Mouse (Mus musculus) heart, postnatal 14 days (tissue): ENCODE results near the gene Map3k10. TPM values are rescaled to one million over a fixed set of nuclear protein-coding genes. Genes with fewer than 3 reads are reported as not detected.
"Not testable (repeated sequence)": the region's sequence is repeated elsewhere in the genome, so short reads cannot be mapped to it uniquely, and the experiment has no call there.

Experiments
- DNase-seq, 2 experiments: peaks; one replicate each; pipeline ENCODE4 v3.0.0; 2021 to 2022
- intact Hi-C: fragments of 180-260 bp; cut with DNase I; formaldehyde crosslinking; loops from one replicate; pipeline ENCODE4 v1.15.1; 2025
- total RNA-seq, 2 experiments: library from RNA; stranded (reverse); gene quantifications; 2 replicates each; pipeline ENCODE4 v1.2.3; 2021

The Map3k10 gene
- total RNA-seq, 2 experiments from 2014 or later: 17.0 to 22.4 TPM

GRCm38 (mm10) chr7:27657824-27658395 is 16.5 kb downstream of the Map3k10 start:
- DNase-seq: no peak
- intact Hi-C loops: no loop called here

DNA sequence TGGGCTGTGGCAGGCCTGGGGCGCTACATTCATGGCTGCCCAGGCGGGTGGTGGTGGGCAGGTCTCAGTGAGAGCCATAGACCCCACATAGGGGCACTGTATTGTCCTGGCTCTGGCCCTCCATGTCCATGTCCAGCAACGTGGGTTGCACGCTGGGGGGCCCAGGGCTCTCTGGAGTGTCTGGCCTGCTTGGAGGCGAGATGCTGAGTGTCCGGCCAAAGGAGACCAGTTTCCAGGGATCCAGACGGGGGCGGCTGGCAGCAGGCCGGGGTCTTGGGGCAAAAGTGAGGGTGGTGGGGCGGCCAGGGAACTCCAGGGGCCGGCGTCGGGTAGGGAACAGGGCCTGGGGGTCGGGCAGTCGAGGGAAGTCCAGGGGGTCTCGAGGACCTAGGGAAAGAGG is 17.8 kb downstream of the Map3k10 start:
- DNase-seq: no peak
- intact Hi-C loops: no loop called here

- intact Hi-C loops: no loop called here
- DNase-seq: no peak
Measured at GRCm38 (mm10) chr7:27655545-27655944, 18.9 kb downstream of the Map3k10 start.

- intact Hi-C loops: loop anchor here (5.0 kb wide), 1 partner anchor 73 kb away; no protein-coding TSS in a partner anchor
- no peak for DNase-seq
Measured at GRCm38 (mm10) chr7:27654607-27655276, 19.7 kb downstream of the Map3k10 start.

DNA sequence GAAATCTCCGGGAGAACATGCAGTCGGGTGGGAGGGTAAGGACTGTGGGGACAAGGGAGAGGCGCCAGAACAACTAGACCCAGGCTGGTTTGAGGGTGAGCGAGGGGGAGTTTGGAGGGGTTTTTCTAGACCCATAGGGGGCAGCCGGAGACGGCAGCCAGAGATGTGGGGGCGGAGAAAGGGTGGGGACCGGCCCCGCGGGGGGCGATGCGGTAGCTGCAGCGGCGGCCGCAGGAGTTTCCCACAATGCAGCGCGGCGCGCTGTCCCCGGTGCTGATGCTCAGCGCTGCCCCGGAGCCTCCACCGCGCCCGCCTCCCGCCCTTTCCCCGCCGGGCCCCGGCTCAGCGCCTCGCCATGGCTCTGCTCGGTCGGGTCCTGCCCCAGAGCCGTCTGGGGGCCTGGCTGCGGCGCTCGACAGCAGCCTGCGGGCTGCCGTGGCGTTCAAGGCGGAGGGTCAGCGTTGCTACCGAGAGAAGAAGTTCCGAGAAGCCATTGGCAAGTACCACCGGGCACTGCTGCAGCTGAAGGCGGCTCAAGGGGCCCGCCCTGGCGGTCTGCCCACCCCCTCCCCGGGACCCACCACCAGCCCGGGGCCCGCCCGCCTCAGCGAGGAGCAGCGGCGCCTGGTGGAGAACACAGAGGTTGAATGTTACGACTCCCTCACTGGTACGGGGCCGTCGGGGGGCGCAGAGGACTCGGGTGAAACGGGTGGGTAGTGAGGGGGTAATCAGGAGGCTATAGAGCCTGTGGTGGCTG is 20.5 kb downstream of the Map3k10 start, which contains the start of gene Ttc9b:
TSS of gene Ttc9b (plus strand) at position 235 of the 757 bp plus-strand sequence.
- intact Hi-C loops: loop anchor here (5.0 kb wide), 1 partner anchor 73 kb away; no protein-coding TSS in a partner anchor
- DNase-seq: peak; percentile 54 to 71

DNA sequence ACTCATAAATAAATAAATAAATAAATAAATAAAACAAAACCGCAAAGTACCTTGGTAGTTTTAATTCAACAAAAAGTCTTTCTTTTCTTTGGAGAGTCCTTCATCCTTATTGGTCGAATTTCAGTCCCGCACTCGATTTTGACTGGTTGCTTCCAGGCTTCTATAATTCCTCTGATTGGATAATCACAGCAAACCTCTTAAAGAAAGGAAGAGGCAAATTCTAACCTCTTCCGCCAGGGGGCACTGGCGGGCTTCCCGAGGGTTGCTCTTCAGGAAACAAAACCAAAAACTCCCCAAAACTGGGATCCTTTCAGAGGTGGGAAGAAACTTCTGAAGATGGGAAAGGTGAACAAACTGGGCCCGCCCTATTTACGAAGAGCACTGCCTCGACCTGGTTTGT is 23.4 kb downstream of the Map3k10 start:
- DNase-seq: peak; percentile 79 to 85
- intact Hi-C loops: loop anchor here (1.0 to 5.0 kb wide), 2 partner anchors 34 to 76 kb away; no protein-coding TSS in a partner anchor

GRCm38 (mm10) chr7:27649723-27650122 is 24.7 kb downstream of the Map3k10 start:
- DNase-seq: no peak
- intact Hi-C loops: loop anchor here (5.0 kb wide), 1 partner anchor 78 kb away; no protein-coding TSS in a partner anchor

DNA sequence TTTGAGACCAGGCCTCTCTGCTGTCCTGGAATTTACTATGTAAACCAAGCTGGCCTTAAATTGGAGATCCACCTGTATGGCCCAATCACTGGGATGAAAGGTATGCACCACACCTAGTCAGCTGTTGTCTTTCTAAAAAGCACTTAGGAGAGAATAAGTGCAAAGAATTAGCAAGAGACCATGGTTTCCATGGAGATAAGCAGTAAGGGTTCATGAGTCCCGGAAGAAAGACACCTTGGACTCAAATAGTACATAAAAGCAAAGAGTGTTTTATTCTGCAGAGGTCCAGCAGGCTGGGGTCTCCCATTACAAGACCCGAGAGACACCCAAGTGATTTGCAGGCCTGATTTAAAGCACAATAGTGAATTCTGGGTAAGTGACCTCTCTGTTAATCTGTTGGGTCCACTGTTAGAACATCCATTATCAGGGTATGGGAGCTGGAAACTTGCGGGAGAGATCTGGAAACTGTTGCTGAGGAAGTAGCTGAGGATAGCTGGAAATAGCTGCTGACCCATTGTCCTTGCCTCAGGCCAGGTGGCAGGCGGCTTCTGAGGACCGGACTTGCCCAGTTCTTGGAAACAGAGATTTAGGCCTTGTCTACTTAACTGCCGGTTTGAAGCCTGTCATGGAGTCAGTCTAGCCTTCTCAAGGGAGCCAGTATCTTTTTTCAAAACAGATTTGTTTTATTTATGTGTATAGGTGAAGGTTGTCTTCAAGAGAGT is 27.0 kb downstream of the Map3k10 start:
- intact Hi-C loops: no loop called here
- DNase-seq: no peak

DNA sequence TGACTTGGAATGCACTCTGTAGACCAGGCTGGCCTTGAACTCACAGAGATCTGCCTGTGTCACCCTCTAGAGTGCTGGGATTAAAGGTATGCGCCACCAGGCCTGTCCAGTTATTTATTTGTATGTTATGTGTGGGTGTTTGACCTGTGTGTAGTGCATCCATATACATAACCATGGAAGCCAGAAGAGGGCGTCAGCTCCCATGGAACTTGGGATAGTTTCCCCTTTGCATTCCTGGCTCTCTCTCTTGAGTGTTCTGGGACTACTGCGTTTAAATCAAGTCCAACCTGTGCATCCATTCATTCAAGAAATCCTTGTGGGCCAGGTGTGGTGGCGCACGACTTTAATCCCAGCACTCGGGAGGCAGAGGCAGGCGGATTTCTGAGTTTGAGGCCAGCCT is 27.9 kb downstream of the Map3k10 start:
- DNase-seq: no peak
- intact Hi-C loops: no loop called here

DNA sequence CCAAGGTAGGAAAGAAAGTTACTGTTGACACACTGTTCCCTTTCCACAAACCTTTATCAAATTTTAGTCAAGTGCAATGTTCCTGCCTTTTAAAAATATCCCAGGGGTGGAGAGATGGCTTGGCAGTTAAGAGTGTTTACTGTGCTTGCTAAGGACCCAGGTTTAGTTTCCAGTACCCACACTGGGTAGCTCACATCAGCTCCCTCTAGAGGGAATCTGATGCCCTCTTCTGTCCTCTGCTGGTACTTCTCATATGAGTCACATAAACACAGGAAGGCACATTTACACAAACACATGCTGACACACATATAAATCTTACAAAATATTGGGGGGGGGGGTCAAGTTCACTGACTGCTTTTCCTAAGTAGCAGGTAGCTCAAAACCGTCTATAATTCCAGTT is 29.9 kb downstream of the Map3k10 start:
- no peak for DNase-seq
- intact Hi-C loops: no loop called here

GRCm38 (mm10) chr7:27635094-27635493 is 39.3 kb downstream of the Map3k10 start:
- DNase-seq, intact Hi-C loops: not testable (repeated sequence)

DNA sequence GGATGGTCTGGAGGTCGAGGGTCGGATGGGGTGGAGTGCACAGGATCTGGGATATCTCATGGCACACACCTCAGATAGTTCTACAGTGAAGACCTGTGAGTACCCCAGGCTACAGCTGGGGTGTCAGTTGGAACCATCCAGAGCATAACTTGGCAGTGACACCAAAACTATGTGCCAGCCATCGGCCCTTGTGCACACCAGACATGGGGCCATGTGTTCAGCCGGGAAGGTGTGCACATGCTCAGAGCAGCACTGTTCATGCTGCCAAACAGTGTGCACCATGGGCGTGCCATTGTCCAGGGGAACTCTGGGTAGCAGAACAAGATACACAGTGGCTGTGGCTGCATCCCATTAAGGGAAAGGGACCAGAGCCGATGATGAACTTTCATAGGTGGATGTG is 39.7 kb downstream of the Map3k10 start:
- intact Hi-C loops: loop anchor here (5.0 kb wide), 1 partner anchor 57 kb away; no protein-coding TSS in a partner anchor
- DNase-seq: no peak

- intact Hi-C loops: loop anchor here (5.0 kb wide), 1 partner anchor 56 kb away; no protein-coding TSS in a partner anchor
- no peak for DNase-seq
Measured at GRCm38 (mm10) chr7:27633166-27633565, 41.2 kb downstream of the Map3k10 start.

DNA sequence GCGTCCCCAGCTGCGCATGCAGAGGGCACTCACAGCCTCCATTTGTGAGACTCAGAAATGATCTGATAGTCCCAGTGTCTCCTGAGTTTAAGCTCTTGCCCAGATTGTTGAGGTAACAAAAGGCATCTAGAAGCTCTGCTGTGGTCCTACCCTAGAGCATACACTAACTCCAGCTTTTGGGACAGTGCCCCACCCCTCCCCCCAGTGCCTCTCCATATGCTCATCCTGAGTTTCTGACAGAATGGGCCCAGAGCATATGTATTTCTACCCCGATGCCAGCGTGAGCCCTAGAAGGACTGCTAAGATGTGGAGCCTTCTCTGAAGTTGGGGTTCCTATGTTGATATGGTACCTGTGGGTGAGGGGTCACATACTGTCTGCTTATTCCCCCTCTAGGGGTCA is 43.0 kb downstream of the Map3k10 start:
- intact Hi-C loops: loop anchor here (5.0 kb wide), 1 partner anchor 54 kb away; no protein-coding TSS in a partner anchor
- no peak for DNase-seq

DNA sequence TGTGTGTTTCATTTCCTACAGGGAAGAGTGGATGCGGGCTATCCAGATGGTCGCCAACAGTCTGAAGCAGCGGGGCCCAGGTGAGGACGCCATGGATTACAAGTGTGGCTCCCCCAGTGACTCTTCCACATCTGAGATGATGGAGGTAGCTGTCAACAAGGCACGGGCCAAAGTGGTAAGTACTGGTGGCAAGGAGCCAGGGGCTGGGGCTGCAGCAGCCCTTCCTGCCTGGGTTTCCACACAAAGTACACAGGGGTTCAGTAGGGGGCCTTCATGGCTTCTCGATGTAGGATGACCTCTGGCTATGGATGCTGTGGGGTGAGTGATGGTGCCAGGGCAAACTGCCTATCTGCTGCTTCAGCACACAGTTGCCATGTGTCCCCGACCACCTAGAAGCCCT is 45.6 kb downstream of the Map3k10 start:
- intact Hi-C loops: not testable (repeated sequence)

GRCm38 (mm10) chr7:27628190-27628589 is 46.2 kb downstream of the Map3k10 start:
- intact Hi-C loops: no loop called here
- DNase-seq: peak; percentile 38 to 43

More for the DNA sequence above, 45.6 kb downstream of the Map3k10 start:
- DNase-seq: not testable (repeated sequence)

DNA sequence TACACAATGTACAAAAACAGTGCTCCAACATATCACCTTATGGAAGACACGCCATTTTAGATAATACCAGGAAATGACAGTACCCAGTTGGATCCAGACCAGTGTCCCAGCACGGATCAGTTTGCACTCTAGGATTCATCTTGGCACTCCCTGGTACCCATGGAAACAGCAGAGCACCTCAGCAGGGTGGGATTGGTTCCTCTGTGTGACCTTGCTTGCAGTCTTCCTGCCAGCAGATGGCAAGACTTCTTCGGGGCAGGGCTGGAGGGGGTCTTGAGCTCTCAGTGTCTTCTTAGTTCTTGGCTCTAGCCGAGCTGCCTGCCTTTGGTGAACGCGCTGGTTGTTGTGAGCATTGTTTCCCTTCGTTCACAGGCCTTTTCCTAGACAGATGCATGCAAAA is 46.7 kb downstream of the Map3k10 start:
- DNase-seq: no peak
- intact Hi-C loops: no loop called here

DNA sequence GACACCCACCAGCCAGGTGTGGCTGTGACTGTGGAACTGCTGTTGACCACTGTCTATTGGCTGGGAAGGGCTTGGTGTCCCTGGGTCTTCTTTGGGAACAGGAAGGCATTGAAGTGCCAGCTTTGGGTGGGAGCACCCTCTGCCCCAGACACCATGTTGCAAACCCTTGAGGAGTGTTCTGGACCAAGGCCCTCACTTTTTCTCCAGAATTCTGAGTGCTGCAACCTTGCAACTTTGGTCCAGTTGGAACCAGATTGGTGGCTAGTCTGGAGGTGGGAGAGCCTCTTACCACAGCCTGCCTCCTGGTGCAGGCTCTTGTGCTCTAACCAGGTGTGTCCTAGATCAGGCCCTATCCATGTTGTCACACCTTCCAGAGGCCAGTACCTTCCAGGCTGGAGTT is 49.4 kb downstream of the Map3k10 start:
- intact Hi-C loops: no loop called here
- no peak for DNase-seq

GRCm38 (mm10) chr7:27622234-27622633 is 52.2 kb downstream of the Map3k10 start:
- DNase-seq: no peak
- intact Hi-C loops: no loop called here

GRCm38 (mm10) chr7:27621028-27621427 is 53.4 kb downstream of the Map3k10 start:
- no peak for DNase-seq
- intact Hi-C loops: no loop called here
